Mouse (Mus musculus): ENCODE measurements around the gene Gm21858. TPM values are rescaled to one million over a fixed set of nuclear protein-coding genes. Genes with fewer than 3 reads are reported as not detected.
"Not testable (repeated sequence)": the region's sequence is repeated elsewhere in the genome, so short reads cannot be mapped to it uniquely, and the experiment has no call there.

The Gm21858 gene
- polyA plus RNA-seq (2012; rRNA removed): not detected in 2 replicates

GRCm38 (mm10) chrY:55731456-55731855 is at the start of gene Gm21858:
Gm21858 (plus strand) TSS chrY:55731756.
- H3K4me1 ChIP-seq (ENCODE audit: control insufficient read depth, insufficient read depth, insufficient read length); H3K27me3 ChIP-seq (ENCODE audit: control insufficient read depth, insufficient read depth, low read length); H3K36me3 ChIP-seq (ENCODE audit: control insufficient read depth, insufficient read depth, low read length); H3K4me3 ChIP-seq (ENCODE audit: extremely low read depth, insufficient read depth, insufficient read length); DNase-seq (ENCODE audit: low read depth in 1 of 2, low spot score in 2 of 2); H3K27ac ChIP-seq (ENCODE audit: insufficient read depth, low read length): not testable (repeated sequence)
- WGBS: no CpG with 5 or more reads among the region's 6 CpGs
